Mouse (Mus musculus) naive thymus-derived CD4-positive, alpha-beta T cell, adult 2 months (primary cell): ENCODE measurements around the gene Gpr146.

ENCODE experiments used
- DNase-seq: peaks from one replicate; pipeline ENCODE4 v3.0.0-alpha.2; 2011; ENCODE audit warnings: low read depth

The Gpr146 gene

GRCm38 (mm10) chr5:139399991-139400390 lies 22.5 kb downstream of the Gpr146 start:
- DNase-seq = no peak

- DNase-seq = no peak
Measured at GRCm38 (mm10) chr5:139402106-139402505, 24.6 kb downstream of the Gpr146 start.

- DNase-seq = no peak
Measured at GRCm38 (mm10) chr5:139403692-139404260, 26.3 kb downstream of the Gpr146 start.

DNA sequence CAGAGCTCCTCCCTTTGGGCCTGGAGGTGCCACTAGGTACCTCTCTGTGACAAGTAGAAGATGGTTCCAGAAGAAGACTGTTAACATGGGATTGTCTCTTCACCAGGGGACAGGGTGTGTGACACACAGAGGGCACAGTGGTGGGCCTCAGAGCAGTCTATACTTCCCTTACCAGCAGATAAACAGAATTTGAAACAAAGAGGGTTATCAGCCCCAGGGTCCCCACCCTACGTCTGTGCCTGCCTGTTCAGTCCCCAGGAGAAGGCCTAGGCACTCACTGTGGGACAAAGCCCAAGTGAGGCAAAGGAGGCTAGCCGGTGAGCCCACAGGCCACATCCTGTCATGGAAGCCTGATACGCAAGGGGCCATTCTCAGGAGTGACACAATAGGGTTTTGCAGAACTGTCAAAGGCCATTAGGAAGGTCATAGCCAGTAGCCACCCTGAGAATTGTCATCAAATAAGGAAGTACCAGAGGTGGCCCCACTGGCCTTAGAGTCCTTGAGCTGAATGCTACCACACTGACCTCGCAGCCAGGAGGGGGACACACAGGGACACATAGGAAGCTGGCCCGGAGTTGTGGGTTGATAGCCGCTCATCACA lies 27.4 kb downstream of the Gpr146 start, which contains the start of gene C130050O18Rik:
C130050O18Rik (plus strand) TSS at position 480 of the 601 bp plus-strand sequence.
- DNase-seq = no peak

DNA sequence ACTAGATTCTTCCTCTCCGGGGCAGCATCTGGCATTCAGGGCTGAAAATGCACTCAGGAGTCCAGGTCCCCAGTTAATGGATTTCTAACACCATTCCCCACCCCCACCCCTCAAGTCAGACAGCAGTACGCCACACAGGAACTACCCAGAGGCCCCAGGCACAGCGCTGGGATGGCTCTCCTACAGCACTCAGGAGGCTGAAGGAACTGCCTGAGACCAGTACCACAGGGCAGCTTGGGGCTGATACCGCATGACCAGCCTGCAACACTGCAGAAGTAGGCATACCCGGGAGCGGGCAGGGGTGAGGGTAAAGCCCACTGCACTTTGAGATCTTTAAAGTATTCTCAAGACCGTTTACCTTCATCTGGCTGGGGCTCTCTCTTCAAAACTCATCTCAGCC lies 28.0 kb downstream of the Gpr146 start:
- DNase-seq = no peak

DNA sequence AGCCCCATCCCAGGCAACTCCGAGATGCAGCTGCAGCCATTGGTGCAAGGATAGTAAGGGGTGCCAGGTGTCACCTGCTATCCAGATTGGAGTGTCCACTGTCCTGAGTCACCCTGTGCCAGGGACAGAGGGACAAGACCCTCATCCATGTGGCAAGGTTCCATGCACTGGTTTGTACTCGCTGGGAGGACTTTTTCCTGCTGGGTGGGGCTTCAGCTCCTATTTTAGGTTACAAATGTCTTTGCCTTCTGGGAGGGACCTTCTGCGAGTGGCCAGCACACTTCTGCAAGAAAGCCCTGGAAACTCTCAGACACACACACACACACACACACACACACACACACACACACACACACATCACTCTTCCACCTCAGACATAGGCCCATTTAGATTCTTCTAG lies 28.5 kb downstream of the Gpr146 start:
- no peak for DNase-seq

DNA sequence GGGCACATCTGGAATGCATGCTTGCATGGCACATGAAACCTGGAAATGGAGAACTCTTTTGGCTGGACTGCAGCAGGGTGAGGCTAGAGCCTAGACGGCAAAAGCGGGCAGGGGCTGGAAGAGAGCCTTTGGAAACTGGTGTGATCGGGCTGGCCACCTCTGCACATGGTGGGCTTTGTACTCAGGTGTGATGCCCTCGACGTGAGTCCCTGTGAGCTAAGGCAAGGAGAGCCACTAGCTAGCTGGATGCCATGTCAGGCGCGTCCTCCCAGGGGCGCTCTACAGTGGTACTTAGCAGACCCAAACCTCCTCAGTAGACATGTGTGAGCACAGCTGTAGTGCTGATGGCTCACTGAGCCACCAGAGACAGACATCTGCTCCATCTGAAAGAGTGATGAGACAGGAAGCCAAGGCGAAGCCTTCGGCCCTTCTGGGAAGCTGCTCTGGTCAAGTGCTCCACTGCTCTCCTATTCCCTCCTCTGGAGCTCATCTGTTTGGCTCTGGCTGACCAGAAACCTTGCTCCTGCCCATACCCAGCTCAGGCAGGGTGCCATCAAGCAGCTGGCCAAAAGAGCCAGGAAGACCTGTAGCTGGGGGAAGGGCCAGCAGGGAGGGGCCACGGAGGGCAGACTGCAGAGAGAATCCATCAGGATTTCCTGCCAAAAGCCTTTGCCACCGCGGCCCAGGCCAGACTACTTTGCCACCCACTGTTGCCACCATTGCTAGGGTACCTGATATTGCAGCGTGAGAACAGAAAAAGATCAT lies 29.8 kb downstream of the Gpr146 start:
- DNase-seq = no peak

- DNase-seq = no peak
Measured at GRCm38 (mm10) chr5:139408511-139408910, 31.0 kb downstream of the Gpr146 start.

GRCm38 (mm10) chr5:139409412-139409811 lies 31.9 kb downstream of the Gpr146 start:
- DNase-seq = no peak

DNA sequence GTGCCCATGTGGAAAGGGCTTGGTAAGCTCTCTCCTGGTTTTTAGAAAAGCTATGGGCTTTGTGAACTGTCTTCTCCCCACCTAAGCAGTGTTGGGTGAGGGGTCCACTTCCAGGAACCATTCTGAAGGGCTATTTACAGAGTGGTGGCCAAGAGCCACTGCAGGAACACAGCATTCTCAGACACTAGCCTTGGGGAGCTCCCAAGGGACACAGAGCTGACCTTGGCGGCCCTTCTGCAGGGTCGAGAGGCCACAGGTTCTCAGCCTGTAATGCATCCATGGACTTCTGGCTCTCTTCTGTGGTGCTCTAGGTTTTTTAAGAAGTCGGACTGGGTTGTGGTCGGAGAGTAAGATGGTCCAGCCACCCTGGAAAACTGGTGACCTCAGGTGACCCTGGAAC lies 32.6 kb downstream of the Gpr146 start:
- DNase-seq = no peak

GRCm38 (mm10) chr5:139411117-139411516 lies 33.6 kb downstream of the Gpr146 start:
- DNase-seq = no peak

- no peak for DNase-seq
Measured at GRCm38 (mm10) chr5:139411665-139412314, 34.3 kb downstream of the Gpr146 start.

GRCm38 (mm10) chr5:139413545-139413944 lies 36.0 kb downstream of the Gpr146 start:
- no peak for DNase-seq

GRCm38 (mm10) chr5:139415001-139415400 lies 37.5 kb downstream of the Gpr146 start:
- DNase-seq = no peak

DNA sequence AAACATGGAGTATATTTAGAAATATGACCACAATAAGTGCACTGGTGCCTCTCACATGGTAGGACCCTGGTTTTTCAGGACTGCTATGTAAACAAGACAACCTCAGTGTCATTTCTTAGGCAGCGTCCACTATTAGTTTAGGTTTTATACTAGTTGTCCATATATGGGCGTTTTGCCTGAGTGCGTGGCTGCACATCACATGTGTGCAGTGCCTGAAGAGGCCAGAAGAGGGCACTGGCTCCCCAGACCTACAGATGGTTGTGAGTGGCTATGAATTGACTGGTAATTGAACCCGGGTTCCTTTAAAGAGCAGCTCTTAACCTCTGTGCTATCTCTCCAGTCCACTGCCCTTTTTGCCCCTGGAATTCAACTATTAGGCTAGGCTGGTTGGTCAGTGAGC lies 39.4 kb downstream of the Gpr146 start:
- no peak for DNase-seq

GRCm38 (mm10) chr5:139417480-139417879 lies 40.0 kb downstream of the Gpr146 start:
- DNase-seq = no peak

GRCm38 (mm10) chr5:139418110-139418509 lies 40.6 kb downstream of the Gpr146 start:
- no peak for DNase-seq

GRCm38 (mm10) chr5:139418633-139419032 lies 41.1 kb downstream of the Gpr146 start:
- DNase-seq = no peak

DNA sequence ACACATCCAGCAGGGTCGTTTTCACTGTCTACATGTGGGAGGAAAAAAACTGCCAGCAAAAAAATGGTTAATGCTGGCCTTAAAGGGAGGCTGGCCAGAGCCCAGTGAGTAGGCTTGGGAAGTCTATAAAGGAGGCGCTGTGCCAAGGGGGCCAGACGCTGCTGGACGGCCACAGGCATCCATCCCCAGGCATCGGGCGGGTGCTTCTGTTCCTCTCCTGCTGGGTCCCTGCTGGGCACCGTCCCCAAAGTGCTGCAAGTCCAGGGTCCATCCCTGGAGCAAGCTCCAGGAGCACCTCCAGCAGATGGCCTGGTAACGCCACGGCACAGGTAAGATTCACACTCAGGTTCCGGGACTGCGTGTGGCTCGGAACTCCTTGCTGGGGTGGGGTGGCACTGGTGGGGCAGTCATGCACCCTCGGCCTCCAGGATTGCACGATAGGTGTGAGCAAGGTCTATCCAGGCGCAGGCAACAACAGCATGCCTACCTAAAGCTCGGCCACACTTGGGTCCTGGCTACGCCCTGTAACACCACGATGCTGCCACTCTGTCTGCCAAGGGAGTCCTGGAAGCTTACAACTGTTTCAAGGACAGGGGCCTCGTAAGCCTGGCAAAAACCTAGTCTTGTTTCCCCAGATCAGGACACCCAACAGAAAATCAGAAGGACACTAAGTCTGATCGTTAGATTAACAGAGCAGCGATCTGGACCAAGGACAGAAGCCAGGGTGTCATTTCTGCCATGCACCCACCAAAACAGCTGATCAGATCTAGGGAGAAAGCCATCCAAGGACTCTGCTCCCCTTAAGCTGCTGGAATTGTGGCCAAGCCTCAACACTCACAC lies 45.7 kb downstream of the Gpr146 start, which contains the start of gene Gper1:
Gper1 (plus strand) TSS at position 126 of the 840 bp plus-strand sequence.
- no peak for DNase-seq

GRCm38 (mm10) chr5:139425198-139425597 lies 47.7 kb downstream of the Gpr146 start:
- DNase-seq = no peak

DNA sequence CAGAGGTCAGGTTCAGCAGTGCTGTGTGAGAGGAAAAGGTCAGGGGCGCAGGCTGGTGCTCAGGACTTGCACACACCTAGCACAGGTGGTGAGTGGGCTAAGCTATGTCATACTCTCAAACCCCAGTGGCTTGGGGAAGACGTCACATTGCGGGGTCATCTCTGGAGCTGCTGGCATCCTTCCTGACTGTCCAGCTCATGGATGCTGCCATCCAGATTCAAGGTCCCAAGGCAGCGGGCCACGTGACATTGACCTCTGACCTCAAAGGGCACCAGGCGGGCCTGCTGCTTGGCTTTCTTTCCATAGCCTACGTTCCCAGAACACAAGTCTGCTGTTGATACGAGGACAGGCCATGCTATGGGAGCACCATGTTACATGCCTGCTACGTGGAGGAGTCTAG lies 49.5 kb downstream of the Gpr146 start:
- DNase-seq = no peak

DNA sequence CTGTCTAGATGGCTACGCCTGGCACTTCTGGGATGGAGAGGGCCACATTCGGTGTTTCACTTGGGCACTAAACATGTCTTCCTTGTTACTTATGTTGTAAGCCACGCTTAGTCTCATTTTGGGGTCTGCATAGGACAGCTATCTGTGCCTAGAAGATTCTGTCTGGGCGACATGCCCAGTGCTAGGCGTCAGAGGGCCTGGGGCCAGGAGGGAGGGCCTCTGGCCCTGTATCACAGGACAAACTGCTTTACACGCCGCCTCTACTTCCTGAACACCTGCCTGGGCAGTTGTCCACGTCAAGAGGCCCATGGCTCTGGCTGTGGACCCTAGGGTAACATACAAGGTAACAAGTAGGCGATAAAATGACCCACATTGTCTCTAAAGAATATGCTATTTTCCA lies 50.5 kb downstream of the Gpr146 start:
- DNase-seq = no peak
